Mouse (Mus musculus): ENCODE data around the gene Rpl13a. TPM values are rescaled to one million over a fixed set of nuclear protein-coding genes. Genes with fewer than 3 reads are reported as not detected.
A peak's percentile ranks its signal among the peaks of the same experiment; 100 is the strongest.

The Rpl13a gene
- polyA plus RNA-seq, 1 experiment = 4,999 TPM

DNA sequence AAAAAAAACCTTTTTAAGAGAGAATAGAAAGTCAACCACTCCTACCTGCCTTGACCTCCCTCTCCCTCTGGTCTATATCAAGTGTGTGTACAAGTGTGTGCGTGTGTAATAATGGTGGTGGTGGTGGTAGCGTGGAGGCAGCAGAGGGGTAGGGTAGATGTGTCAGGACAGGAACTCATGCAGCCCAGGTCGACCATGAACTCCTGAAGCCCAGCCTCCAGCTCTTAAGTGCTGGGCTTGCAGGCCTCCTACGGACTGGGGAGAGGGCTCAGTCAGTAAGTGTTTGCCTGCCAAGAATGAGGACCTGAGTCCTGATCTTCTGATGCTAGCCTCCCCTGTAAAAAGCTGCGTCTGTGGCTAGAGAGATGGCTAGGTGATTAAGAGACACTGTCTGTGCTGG, 23.6 kb downstream of the Rpl13a start:
- H3K4me3 ChIP-seq (ENCODE audit: control insufficient read depth, insufficient read depth, low read length) = no peak overlapping the region
- DNase-seq = no peak
- WGBS = 87% methylated on average over 5 of the region's 5 CpGs
- H3K27me3 ChIP-seq (ENCODE audit: control insufficient read depth, insufficient read depth, low read length) = no peaks in the 10 kb centered on the region
- no peak overlapping the region for H3K27ac ChIP-seq (ENCODE audit: control insufficient read depth, insufficient read depth, low read length)
- H3K36me3 ChIP-seq (ENCODE audit: control insufficient read depth, insufficient read depth, low read length) = no peaks in the 10 kb centered on the region
- peaks cover 2% of the 10 kb centered on the region; the same call in 1 of the 2 replicates for H3K4me1 ChIP-seq (replicated peaks; ENCODE audit: control insufficient read depth, insufficient read depth, low read length)
- no peak for TF ChIP-seq CTCF (IDR thresholded peaks at IDR 0.05; ENCODE audit: borderline replicate concordance, control insufficient read depth, extremely low read depth, insufficient read depth, low read length, poor library complexity)
- TF ChIP-seq POLR2A (IDR thresholded peaks at IDR 0.05; ENCODE audit: control insufficient read depth, extremely low read depth, insufficient read depth, low read length, poor library complexity) = no peak

DNA sequence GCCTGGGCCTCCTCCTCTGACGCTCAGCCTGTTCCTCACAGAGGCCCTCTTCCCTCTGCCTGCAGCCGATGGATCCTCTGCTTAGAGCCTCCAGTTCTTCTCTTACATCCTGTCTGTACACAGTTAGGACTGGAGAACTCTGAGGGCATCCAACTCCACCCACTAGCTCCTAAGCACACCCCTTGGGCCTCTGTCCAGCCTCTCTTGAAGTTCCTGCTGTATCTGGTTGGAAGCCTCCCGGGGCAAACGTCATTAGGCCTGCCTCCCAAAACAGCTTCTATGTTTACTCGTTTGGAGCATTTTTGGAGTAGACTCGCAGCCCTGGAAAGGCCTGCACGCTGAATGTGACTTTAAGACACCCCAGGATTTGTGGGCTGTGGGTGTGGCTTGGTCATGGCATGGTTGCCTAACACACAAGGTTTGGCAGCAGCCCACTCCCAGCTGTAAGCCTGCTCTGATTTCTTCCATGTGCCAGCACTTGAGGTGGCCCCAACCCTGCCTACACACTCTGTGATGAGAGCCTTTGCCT, 24.8 kb downstream of the Rpl13a start, which contains the start of gene Fcgrt:
TSS of gene Fcgrt (minus strand) at position 200 of the 529 bp plus-strand sequence.
- DNase-seq = no peak
- no peak within 1 kb of the TSS for H3K4me3 ChIP-seq (ENCODE audit: control insufficient read depth, insufficient read depth, low read length)
- TF ChIP-seq CTCF (IDR thresholded peaks at IDR 0.05; ENCODE audit: borderline replicate concordance, control insufficient read depth, extremely low read depth, insufficient read depth, low read length, poor library complexity) (no peak), POLR2A (IDR thresholded peaks at IDR 0.05; ENCODE audit: control insufficient read depth, extremely low read depth, insufficient read depth, low read length, poor library complexity) (0 out of 2 replicates have a peak, but pooled peaks have one; percentile 8)
- H3K4me1 ChIP-seq (replicated peaks; ENCODE audit: control insufficient read depth, insufficient read depth, low read length) = 0 out of 2 replicates have a peak, but pooled peaks cover 2% of the 10 kb centered on the region
- H3K27me3 ChIP-seq (ENCODE audit: control insufficient read depth, insufficient read depth, low read length) = no peaks in the 10 kb centered on the region
- H3K36me3 ChIP-seq (ENCODE audit: control insufficient read depth, insufficient read depth, low read length) = no peaks in the 10 kb centered on the region
- H3K27ac ChIP-seq (ENCODE audit: control insufficient read depth, insufficient read depth, low read length) = no peak within 1 kb of the TSS
- WGBS = 62% methylated on average over 7 of the region's 7 CpGs

DNA sequence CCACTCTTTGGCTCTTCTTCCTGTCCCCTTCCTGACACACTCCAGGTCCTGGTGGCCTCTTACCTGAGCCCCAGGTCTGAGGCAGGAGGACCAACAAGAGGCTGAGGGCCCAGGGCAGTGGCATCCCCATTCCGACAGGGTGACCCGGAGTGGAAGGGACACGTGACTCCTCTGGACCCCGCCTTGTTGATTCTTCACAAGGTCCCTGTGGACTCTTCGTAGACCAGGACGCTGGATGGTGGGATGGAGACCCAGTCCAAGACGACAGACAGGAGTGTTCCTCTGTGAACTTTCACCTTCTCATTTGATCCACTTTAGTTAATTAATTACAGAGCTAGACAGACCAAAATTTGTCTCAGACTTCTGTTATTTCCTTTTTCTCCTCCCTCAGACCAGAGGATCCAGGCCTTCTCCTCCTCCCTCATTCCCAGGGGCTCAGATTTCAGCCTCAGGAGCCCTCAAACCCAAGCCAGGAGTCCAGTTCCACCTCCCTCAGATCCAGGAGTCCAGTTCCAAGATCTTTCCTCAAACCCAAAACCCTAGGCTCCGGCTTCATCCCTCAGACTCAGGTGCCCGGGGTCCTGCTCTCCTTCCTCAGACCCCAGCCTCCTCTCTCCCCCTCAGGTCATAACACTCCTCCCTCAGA, 25.5 kb downstream of the Rpl13a start:
- 0 out of 2 replicates have a peak, but pooled peaks cover 2% of the 10 kb centered on the region for H3K4me1 ChIP-seq (replicated peaks; ENCODE audit: control insufficient read depth, insufficient read depth, low read length)
- TF ChIP-seq POLR2A (IDR thresholded peaks at IDR 0.05; ENCODE audit: control insufficient read depth, extremely low read depth, insufficient read depth, low read length, poor library complexity) (no peak), CTCF (IDR thresholded peaks at IDR 0.05; ENCODE audit: borderline replicate concordance, control insufficient read depth, extremely low read depth, insufficient read depth, low read length, poor library complexity) (no peak)
- H3K36me3 ChIP-seq (ENCODE audit: control insufficient read depth, insufficient read depth, low read length) = no peaks in the 10 kb centered on the region
- DNase-seq = no peak
- whole genome bisulfite sequencing = 89% methylated on average over 9 of the region's 9 CpGs
- H3K27me3 ChIP-seq (ENCODE audit: control insufficient read depth, insufficient read depth, low read length) = no peaks in the 10 kb centered on the region
- H3K4me3 ChIP-seq (ENCODE audit: control insufficient read depth, insufficient read depth, low read length) = no peak overlapping the region
- no peak overlapping the region for H3K27ac ChIP-seq (ENCODE audit: control insufficient read depth, insufficient read depth, low read length)

DNA sequence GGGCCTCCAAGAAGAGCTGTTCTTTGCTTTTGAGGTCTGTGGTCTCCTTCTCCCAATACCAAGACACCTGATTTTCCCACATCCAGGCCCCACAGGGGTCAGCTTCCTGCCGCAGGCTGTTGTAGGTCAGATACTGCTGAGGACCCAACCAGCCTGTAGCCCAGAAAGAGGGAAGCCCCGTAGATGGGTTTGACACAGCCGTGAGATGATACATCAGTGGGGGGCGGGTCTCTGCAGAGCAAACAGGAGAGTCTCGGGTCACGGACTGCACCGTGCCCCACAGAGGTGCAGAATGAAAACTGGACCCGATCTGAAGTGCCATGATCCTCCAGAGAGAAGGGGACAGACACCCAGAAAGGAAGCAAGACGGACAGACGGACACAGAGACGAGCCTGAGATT, 26.1 kb downstream of the Rpl13a start:
- Histone ChIP-seq H3K36me3 (ENCODE audit: control insufficient read depth, insufficient read depth, low read length) (no peaks in the 10 kb centered on the region), H3K27me3 (ENCODE audit: control insufficient read depth, insufficient read depth, low read length) (no peaks in the 10 kb centered on the region), H3K4me1 (replicated peaks; ENCODE audit: control insufficient read depth, insufficient read depth, low read length) (0 out of 2 replicates have a peak, but pooled peaks cover 2% of the 10 kb centered on the region), H3K4me3 (ENCODE audit: control insufficient read depth, insufficient read depth, low read length) (no peak overlapping the region), H3K27ac (ENCODE audit: control insufficient read depth, insufficient read depth, low read length) (no peak overlapping the region)
- no peak for DNase-seq
- 66% methylated on average over 11 of the region's 11 CpGs for WGBS
- TF ChIP-seq CTCF (IDR thresholded peaks at IDR 0.05; ENCODE audit: borderline replicate concordance, control insufficient read depth, extremely low read depth, insufficient read depth, low read length, poor library complexity) = no peak

DNA sequence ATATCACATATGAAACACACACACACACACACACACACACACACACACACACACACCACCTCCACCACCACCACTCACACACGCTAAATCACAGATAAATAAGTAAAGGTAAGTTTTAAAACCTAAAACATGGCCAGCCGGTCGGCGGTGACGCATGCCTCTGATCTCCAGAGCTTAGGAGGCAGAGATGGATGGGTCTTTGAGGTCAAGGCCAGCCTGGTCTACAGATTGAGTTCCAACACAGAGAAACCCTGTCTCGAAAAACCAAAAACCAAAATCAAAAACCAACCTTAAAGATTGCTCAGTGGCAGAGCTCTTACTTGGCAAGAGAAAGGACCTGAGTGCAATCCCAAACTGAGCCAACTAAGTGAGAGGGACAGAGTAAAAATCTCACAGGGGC, 28.5 kb downstream of the Rpl13a start:
- TF ChIP-seq POLR2A (IDR thresholded peaks at IDR 0.05; ENCODE audit: control insufficient read depth, extremely low read depth, insufficient read depth, low read length, poor library complexity) (no peak), CTCF (IDR thresholded peaks at IDR 0.05; ENCODE audit: borderline replicate concordance, control insufficient read depth, extremely low read depth, insufficient read depth, low read length, poor library complexity) (no peak)
- Histone ChIP-seq H3K36me3 (ENCODE audit: control insufficient read depth, insufficient read depth, low read length) (no peaks in the 10 kb centered on the region), H3K27ac (ENCODE audit: control insufficient read depth, insufficient read depth, low read length) (no peak overlapping the region), H3K4me3 (ENCODE audit: control insufficient read depth, insufficient read depth, low read length) (no peak overlapping the region), H3K4me1 (replicated peaks; ENCODE audit: control insufficient read depth, insufficient read depth, low read length) (no peaks in the 10 kb centered on the region), H3K27me3 (ENCODE audit: control insufficient read depth, insufficient read depth, low read length) (no peaks in the 10 kb centered on the region)
- 94% methylated on average over 6 of the region's 6 CpGs for WGBS
- no peak for DNase-seq

DNA sequence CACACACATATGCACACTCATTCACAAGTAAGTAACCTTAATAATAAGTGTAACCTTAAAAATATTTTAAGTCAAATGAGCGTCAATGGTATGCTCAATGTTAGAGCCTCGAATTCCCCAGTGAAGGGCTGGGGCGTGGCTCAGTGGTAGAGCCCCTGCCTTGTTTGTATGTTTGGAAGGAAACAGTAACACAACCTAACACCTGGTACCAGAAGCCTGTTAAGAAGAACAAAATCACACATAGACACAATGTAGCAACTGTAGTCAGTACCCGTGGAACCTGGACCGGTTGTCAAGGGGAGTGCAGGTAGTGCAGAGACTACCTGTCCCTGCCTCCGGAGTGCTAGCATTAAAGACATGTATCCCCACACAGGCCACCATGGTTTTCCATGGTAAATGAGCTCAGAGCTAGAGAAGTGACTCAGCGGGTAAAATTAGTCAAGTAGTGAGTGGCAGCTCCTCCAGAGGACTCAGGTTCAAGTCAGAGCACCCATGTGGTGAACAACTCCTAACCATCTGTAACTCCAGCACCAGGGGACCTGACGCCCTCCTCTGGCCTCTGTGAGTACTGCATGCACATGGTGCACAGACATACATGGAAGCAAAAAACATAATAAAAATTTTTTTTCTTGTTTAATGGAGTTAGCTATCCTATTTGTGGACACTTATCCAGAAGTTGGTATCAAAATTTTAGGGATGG, 29.9 kb downstream of the Rpl13a start:
- Histone ChIP-seq H3K27me3 (ENCODE audit: control insufficient read depth, insufficient read depth, low read length) (no peaks in the 10 kb centered on the region), H3K27ac (ENCODE audit: control insufficient read depth, insufficient read depth, low read length) (no peak overlapping the region), H3K36me3 (ENCODE audit: control insufficient read depth, insufficient read depth, low read length) (no peaks in the 10 kb centered on the region), H3K4me3 (ENCODE audit: control insufficient read depth, insufficient read depth, low read length) (no peak overlapping the region), H3K4me1 (replicated peaks; ENCODE audit: control insufficient read depth, insufficient read depth, low read length) (no peaks in the 10 kb centered on the region; the same call in 1 of the 2 replicates)
- no peak for DNase-seq
- TF ChIP-seq POLR2A (IDR thresholded peaks at IDR 0.05; ENCODE audit: control insufficient read depth, extremely low read depth, insufficient read depth, low read length, poor library complexity) = no peak
- 94% methylated on average over 8 of the region's 8 CpGs for WGBS
